Mouse (Mus musculus) frontal cortex, postnatal 36 days (tissue): ENCODE measurements around the gene B430218F22Rik.
"Not testable (repeated sequence)": the region's sequence is repeated elsewhere in the genome, so short reads cannot be mapped to it uniquely, and the experiment has no call there.

ENCODE experiments used
- DNase-seq, 2 experiments: peaks; one replicate each; pipeline ENCODE4 v3.0.0; 2022; ENCODE audit warnings: low spot score in 2 of 2

Gene B430218F22Rik

GRCm38 (mm10) chr13:118386511-118387447 lies at the start of gene B430218F22Rik, which contains the start of gene Mrps30:
TSS of gene B430218F22Rik (plus strand) at chr13:118386630.
TSS of gene Mrps30 (minus strand) at chr13:118387252.
- DNase-seq, result peak; percentile 95 to 96

GRCm38 (mm10) chr13:118350257-118350656 lies 36.2 kb upstream of the B430218F22Rik start:
- DNase-seq, result no peak

- no peak for DNase-seq
Observed at GRCm38 (mm10) chr13:118350870-118351269, 35.6 kb upstream of the B430218F22Rik start.

- peak; percentile 18 to 50 for DNase-seq
Observed at GRCm38 (mm10) chr13:118363342-118363741, 23.1 kb upstream of the B430218F22Rik start.

GRCm38 (mm10) chr13:118365774-118366173 lies 20.7 kb upstream of the B430218F22Rik start:
- no peak for DNase-seq

- DNase-seq, result no peak
Observed at GRCm38 (mm10) chr13:118372871-118373270, 13.6 kb upstream of the B430218F22Rik start.

GRCm38 (mm10) chr13:118379155-118379554 lies 7.3 kb upstream of the B430218F22Rik start:
- peak; percentile 54 to 78 for DNase-seq

- DNase-seq, result no peak
Observed at GRCm38 (mm10) chr13:118380381-118380780, 6.0 kb upstream of the B430218F22Rik start.

GRCm38 (mm10) chr13:118387448-118387801 lies 995 bp downstream of the B430218F22Rik start:
- not testable (repeated sequence) for DNase-seq

GRCm38 (mm10) chr13:118395803-118396202 lies 9.4 kb downstream of the B430218F22Rik start:
- DNase-seq, result no peak

- DNase-seq, result no peak
Observed at GRCm38 (mm10) chr13:118400340-118400739, 13.9 kb downstream of the B430218F22Rik start.

- DNase-seq, result no peak
Observed at GRCm38 (mm10) chr13:118403544-118403943, 17.1 kb downstream of the B430218F22Rik start.

GRCm38 (mm10) chr13:118411297-118411992 lies 25.0 kb downstream of the B430218F22Rik start:
- no peak for DNase-seq

- DNase-seq, result no peak
Observed at GRCm38 (mm10) chr13:118418163-118418562, 31.7 kb downstream of the B430218F22Rik start.

- no peak for DNase-seq
Observed at GRCm38 (mm10) chr13:118420408-118420807, 34.0 kb downstream of the B430218F22Rik start.

GRCm38 (mm10) chr13:118420847-118421246 lies 34.4 kb downstream of the B430218F22Rik start:
- no peak for DNase-seq
